In the genomic region with DNA sequence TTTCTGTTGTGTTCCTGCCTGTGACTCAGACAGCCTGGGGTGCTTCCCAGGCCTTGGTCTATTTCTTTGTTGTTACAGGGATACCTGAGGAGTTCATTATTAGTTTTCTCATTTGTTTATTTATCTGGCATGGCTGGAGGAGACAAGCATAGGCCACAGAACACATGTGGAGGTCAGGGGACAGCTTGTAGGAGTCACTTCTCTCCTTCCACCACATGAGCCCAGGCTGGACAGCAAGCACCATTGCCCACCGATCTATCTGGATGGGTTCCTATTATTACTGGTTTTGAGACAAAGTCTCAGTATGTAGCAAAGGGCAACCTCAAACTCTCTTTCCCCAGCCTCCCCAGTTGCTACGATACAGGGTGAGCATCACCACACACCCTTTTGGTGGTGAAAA, we compare ENCODE assay signal across 27 mouse cellular contexts. TPM values are rescaled to one million over a fixed set of nuclear protein-coding genes. Genes with fewer than 3 reads are reported as not detected.
DNase-seq lines count a peak whose midpoint lies in the region; ATAC-seq and TF ChIP-seq lines count a peak whose summit lies in the region.
"Had no signal": no experiment of that assay in that cellular context is flagged by ENCODE, and none has a peak within 500 bp of the region (broad histone marks: within the 10 kb centered on the region; RNA-seq: fewer than 3 reads in every experiment).

No protein-coding gene starts in this region.

- H3K27me3 ChIP-seq in forebrain, embryonic 10.5 days (ENCODE audit: poor library complexity, severe bottlenecking), result no peaks in the 10 kb centered on the region; the same call in 1 of the 2 replicates
- no peaks in the 10 kb centered on the region for H3K27me3 ChIP-seq in forebrain, embryonic 13.5 days
- H3K27me3 ChIP-seq: CH12.LX; forebrain, embryonic 15.5 days; heart, embryonic 15.5 days; Patski had no signal

- H3K4me1 ChIP-seq in forebrain, embryonic 10.5 days, result peaks cover 56% of the 10 kb centered on the region
- peaks cover 38% of the 10 kb centered on the region for H3K4me1 ChIP-seq in forebrain, embryonic 13.5 days

- no peak for ATAC-seq in forebrain, embryonic 13.5 days
- ATAC-seq: forebrain, embryonic 15.5 days; hindbrain, postnatal 0 days; inflammation-experienced regulatory T-cells, adult 6 months; intestine, embryonic 16.5 days; Patski had no signal

- H3K9me3 ChIP-seq in forebrain, embryonic 10.5 days, result no peaks in the 10 kb centered on the region
- no peaks in the 10 kb centered on the region for H3K9me3 ChIP-seq in forebrain, embryonic 13.5 days (replicated peaks)
- H3K9me3 ChIP-seq: forebrain, embryonic 15.5 days; G1E; heart, embryonic 15.5 days had no signal

- DNase-seq in forebrain, embryonic 10.5 days (ENCODE audit: extremely low spot score, low spot score), result no peak
- DNase-seq in layer of hippocampus, adult 2 months (ENCODE audit: low spot score in 2 of 2), result no peak
- DNase-seq in layer of hippocampus, adult 18-20 months (ENCODE audit: low spot score in 2 of 2), result no peak
- DNase-seq in 3T3-L1 (ENCODE audit: low read depth, low spot score), result peak; percentile 69
- DNase-seq in thymus, postnatal 36 days, result no peak
- DNase-seq: adrenal gland, postnatal 10 days; adrenal gland, postnatal 36 days; B cell, adult 2 months; cerebellum, adult 11 months; cerebellum, adult 2 months; cerebellum, adult 9-11 months; cerebellum, postnatal 25 days; gastrocnemius, postnatal 25 days; heart, adult 2 months; heart, postnatal 14 days; heart, postnatal 4 days had no signal

- WGBS in forebrain, embryonic 10.5 days, result 72% methylated on average over 2 of the region's 2 CpGs
- WGBS in forebrain, embryonic 13.5 days, result 80% methylated on average over 2 of the region's 2 CpGs

- H3K4me3 ChIP-seq in forebrain, embryonic 10.5 days, result no peak overlapping the region
- H3K4me3 ChIP-seq in forebrain, embryonic 13.5 days, result no peak overlapping the region
- H3K4me3 ChIP-seq in layer of hippocampus, adult 2 months, result no peak overlapping the region
- H3K4me3 ChIP-seq: forebrain, embryonic 15.5 days; heart, adult 2 months; heart, embryonic 15.5 days had no signal

- H3K9ac ChIP-seq in forebrain, embryonic 13.5 days, result no peak overlapping the region
- H3K9ac ChIP-seq: forebrain, embryonic 15.5 days; heart, embryonic 15.5 days; hindbrain, embryonic 14.5 days had no signal

- no peaks in the 10 kb centered on the region for H3K36me3 ChIP-seq in forebrain, embryonic 10.5 days (replicated peaks)
- H3K36me3 ChIP-seq in forebrain, embryonic 13.5 days (ENCODE audit: poor library complexity, severe bottlenecking), result no peaks in the 10 kb centered on the region
- H3K36me3 ChIP-seq: forebrain, embryonic 15.5 days; G1E; heart, embryonic 15.5 days had no signal

- H3K4me2 ChIP-seq in forebrain, embryonic 13.5 days, result no peak overlapping the region
- H3K4me2 ChIP-seq: forebrain, embryonic 15.5 days; heart, embryonic 11.5 days; heart, embryonic 15.5 days; hindbrain, embryonic 14.5 days had no signal

- TF ChIP-seq CTCF in layer of hippocampus, adult 2 months (conservative IDR thresholded peaks at IDR 0.05), result no peak

- H3K27ac ChIP-seq in forebrain, embryonic 10.5 days, result 0 out of 2 replicates have a peak overlapping the region, but pooled peaks have one; percentile 53
- no peak overlapping the region for H3K27ac ChIP-seq in forebrain, embryonic 13.5 days
- H3K27ac ChIP-seq in layer of hippocampus, adult 2 months, result peak overlapping the region; percentile 7; the same call in 1 of the 2 replicates
- H3K27ac ChIP-seq: forebrain, embryonic 15.5 days; heart, adult 2 months; heart, embryonic 15.5 days; hindbrain, embryonic 14.5 days; hindbrain, postnatal 0 days had no signal

RNA-seq across cellular contexts. Expression of a gene that starts 26.0 kb away (rescaled TPM):
- polyA plus RNA-seq in forebrain, embryonic 10.5 days (2016; fragmentation: Nextera tagmentation; extraction: Ambion mirVana), result 44.8 and 47.6 TPM in 2 replicates
- polyA plus RNA-seq in forebrain, embryonic 13.5 days (2015; fragmentation: Nextera tagmentation; extraction: Ambion mirVana), result 59.4 and 75.9 TPM in 2 replicates
- 10 to 100 TPM; 83.1 to 94.7 TPM for total RNA-seq in layer of hippocampus, adult 2 months (2021)
- total RNA-seq in layer of hippocampus, adult 18-20 months (2021), result 10 to 100 TPM; 83.3 to 85.1 TPM
